Mouse (Mus musculus) embryonic fibroblast, embryonic 13.5 days (primary cell): ENCODE results near the gene Atp13a3.
A peak's percentile ranks its signal among the peaks of the same experiment; 100 is the strongest.

Experiments
- CTCF ChIP-seq: IDR thresholded peaks from 2 replicates; pipeline ENCODE4 v1.5.1; 2011; ENCODE audit warnings: mild to moderate bottlenecking, control low read depth, low read length, moderate library complexity, borderline replicate concordance; ENCODE audit not compliant: insufficient read depth
- POLR2A ChIP-seq: IDR thresholded peaks from 2 replicates; pipeline ENCODE4 v1.6.1; 2011; ENCODE audit warnings: low read depth, mild to moderate bottlenecking, control low read depth, low read length, moderate library complexity

DNA sequence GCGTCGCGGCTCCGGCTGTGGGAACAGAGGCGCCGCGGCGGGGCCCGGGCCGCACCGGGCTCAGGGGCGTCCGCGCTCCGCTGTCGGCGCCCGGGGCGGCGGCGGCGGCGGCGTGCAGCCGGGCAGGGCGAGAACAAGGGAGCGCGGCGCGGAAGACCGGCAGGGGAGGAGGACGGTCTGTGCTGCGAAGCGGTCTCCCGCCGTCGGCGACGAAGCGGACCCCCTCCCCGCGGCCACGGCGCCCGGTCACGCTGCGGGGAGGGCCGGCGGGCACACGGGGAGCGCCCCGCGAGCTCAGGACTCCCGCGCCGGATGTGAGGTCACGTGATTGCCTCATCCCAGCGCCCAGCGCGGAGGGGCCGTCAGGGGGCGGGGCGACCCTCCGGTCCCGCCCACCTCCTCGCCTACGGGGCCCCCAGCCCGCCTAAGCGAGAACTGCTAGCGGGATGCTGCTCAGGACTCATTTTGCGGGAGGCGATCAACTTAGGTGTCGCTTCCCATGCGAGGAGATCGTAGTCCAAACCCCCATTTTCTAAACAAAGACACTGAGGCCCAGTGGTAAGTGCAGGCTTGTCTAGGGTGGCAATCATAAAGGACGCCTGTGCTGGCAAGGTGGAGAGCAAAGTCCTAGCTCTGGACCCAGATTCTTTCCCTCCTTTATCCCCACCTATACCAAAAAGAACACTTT lies 17.1 kb downstream of the Atp13a3 start:
- TF ChIP-seq POLR2A (peak; percentile 89), CTCF (no peak)
